Mouse (Mus musculus) embryonic facial prominence, embryonic 14.5 days (tissue): ENCODE data around the gene Ripk3. TPM values are rescaled to one million over a fixed set of nuclear protein-coding genes. Genes with fewer than 3 reads are reported as not detected.
A peak's percentile ranks its signal among the peaks of the same experiment; 100 is the strongest.

ENCODE experiments used
- ATAC-seq: fragments of 200-750 bp; cut with Nextera tagmentation; 2 replicates; pipeline ENCODE4 v1.8.0; 2017; ENCODE audit warnings: low read depth, moderate number of reproducible peaks, moderate TSS enrichment
- DNase-seq: peaks from one replicate; pipeline ENCODE4 v3.0.0-alpha.2; 2015; ENCODE audit warnings: low spot score
- H3K27ac ChIP-seq: fragments of 300-500 bp; sonication (generic); replicated peaks from 2 replicates; pipeline ENCODE4 v1.5.1; 2014; ENCODE audit warnings: low read depth, mild to moderate bottlenecking, low read length, moderate library complexity
- H3K27me3 ChIP-seq: fragments of 300-500 bp; sonication (generic); replicated peaks from 2 replicates; pipeline ENCODE4 v1.6.1; 2014; ENCODE audit warnings: low read length; ENCODE audit not compliant: control insufficient read depth, insufficient read depth
- H3K36me3 ChIP-seq: fragments of 300-500 bp; sonication (generic); 2 replicates; pipeline ENCODE4 v1.6.1; 2014; ENCODE audit warnings: low read length, mixed read lengths; ENCODE audit not compliant: control insufficient read depth, insufficient read depth
- H3K4me1 ChIP-seq: fragments of 300-500 bp; sonication (generic); 2 replicates; pipeline ENCODE4 v1.6.1; 2014; ENCODE audit warnings: antibody characterized with exemption, low read length; ENCODE audit not compliant: control insufficient read depth, insufficient read depth
- H3K4me2 ChIP-seq: fragments of 300-500 bp; sonication (generic); 2 replicates; pipeline ENCODE4 v1.6.1; 2014; ENCODE audit warnings: low read depth, mild to moderate bottlenecking, low read length, moderate library complexity, mixed read lengths
- H3K4me3 ChIP-seq: fragments of 300-500 bp; sonication (generic); 2 replicates; pipeline ENCODE4 v1.5.1; 2014; ENCODE audit warnings: low read depth, mild to moderate bottlenecking, low read length
- H3K9ac ChIP-seq: fragments of 300-500 bp; sonication (generic); 2 replicates; pipeline ENCODE4 v1.6.1; 2014; ENCODE audit warnings: low read depth, mild to moderate bottlenecking, low read length, moderate library complexity, mixed read lengths
- H3K9me3 ChIP-seq: fragments of 300-500 bp; sonication (generic); 2 replicates; pipeline ENCODE4 v1.6.1; 2016; ENCODE audit warnings: low read length; ENCODE audit not compliant: control insufficient read depth
- WGBS: fragments of 180-500 bp; shearing (Covaris S2); extraction: QIAGEN DNeasy Blood & Tissue Kit; methylation state at CpG from one replicate; pipeline ENCODE4 v1.1.7; 2014; 5-methylcytosine and 5-hydroxymethylcytosine counted together
- polyA plus RNA-seq: library from polyadenylated mRNA; unstranded; fragments of >200 nt; fragmentation: Nextera tagmentation; extraction: Ambion mirVana; gene quantifications from 2 replicates; pipeline ENCODE4 v1.2.1, GENCODE M21; 2014

Gene Ripk3
- polyA plus RNA-seq, 1 experiment from 2014 or later = 35.3 TPM

DNA sequence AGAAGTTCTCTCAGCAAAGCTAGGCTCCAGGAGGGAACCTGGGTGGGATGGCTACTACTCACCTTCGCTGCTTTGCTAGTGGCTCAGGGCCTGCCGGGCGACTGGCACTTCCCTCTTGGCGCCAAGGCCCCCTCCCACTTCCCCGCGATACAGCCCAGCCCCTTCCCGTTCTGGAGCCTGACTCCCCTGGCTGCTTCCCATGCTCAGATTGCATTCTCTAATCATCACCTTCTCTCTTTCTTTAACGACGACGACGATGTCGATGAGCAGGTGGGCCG is 4.8 kb downstream of the Ripk3 start, which contains the start of gene Adcy4:
Gene Adcy4, minus strand, starts transcription at position 138 of the 278 bp plus-strand sequence.
- 4% methylated on average over 13 of the region's 13 CpGs for WGBS
- H3K9me3 ChIP-seq = no peaks in the 10 kb centered on the region
- peak within 1 kb of the TSS; percentile 76 for H3K27ac ChIP-seq
- H3K4me3 ChIP-seq = peak within 1 kb of the TSS; percentile 44
- ATAC-seq (no peak), DNase-seq (no peak)
- H3K9ac ChIP-seq = peak within 1 kb of the TSS; percentile 58
- 0 out of 2 replicates have a peak, but pooled peaks cover 7% of the 10 kb centered on the region for H3K36me3 ChIP-seq
- H3K27me3 ChIP-seq = peaks cover 9% of the 10 kb centered on the region; the same call in 1 of the 2 replicates
- H3K4me2 ChIP-seq = peak within 1 kb of the TSS; percentile 60
- H3K4me1 ChIP-seq = peaks cover 22% of the 10 kb centered on the region

DNA sequence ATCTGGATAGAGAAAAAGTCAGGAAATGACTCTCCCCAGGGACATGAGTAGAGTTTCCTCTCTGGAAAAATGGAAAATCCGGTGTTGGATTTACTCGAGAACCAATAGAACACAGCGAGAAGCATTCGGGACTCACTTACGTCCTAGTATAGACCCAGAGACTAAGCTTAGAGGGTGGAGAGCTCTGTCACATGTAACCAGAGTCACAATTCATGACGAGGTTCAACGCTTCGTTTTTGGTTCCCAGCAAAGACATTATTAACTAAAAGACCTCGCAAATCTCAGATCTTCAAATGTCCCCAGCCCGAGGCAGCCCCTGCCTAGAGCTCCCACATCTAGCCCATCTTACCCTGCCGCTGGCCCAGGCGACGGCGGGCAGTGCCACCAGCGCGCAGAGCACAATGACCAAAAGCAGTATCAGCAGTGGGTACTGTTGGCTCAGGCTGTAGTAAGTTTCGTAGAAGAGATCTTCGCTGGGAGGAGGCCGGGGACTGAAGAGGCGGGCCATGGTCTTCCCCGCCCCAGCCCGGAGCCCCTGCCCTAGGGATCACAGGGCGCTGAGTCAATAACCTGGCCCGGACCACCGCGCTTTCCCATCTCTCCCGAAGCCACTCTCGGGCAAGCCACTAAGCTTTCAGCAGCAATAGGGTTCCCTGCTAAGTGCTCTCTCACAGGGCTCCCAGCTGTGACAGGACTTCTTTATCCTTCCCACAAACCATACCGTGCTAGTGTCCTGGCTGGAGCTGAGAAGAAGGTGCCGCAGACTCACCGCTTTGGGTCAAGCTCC is 5.3 kb downstream of the Ripk3 start:
- peaks cover 22% of the 10 kb centered on the region for H3K4me1 ChIP-seq
- DNase-seq (peak; percentile 95), ATAC-seq (peak; percentile 60)
- H3K4me2 ChIP-seq = peak overlapping the region; percentile 60
- 0 out of 2 replicates have a peak, but pooled peaks cover 9% of the 10 kb centered on the region for H3K36me3 ChIP-seq
- H3K9me3 ChIP-seq = no peaks in the 10 kb centered on the region
- H3K27ac ChIP-seq = peak overlapping the region; percentile 76
- H3K27me3 ChIP-seq = peaks cover 9% of the 10 kb centered on the region; the same call in 1 of the 2 replicates
- WGBS = 5% methylated on average over 22 of the region's 31 CpGs
- peak overlapping the region; percentile 44 for H3K4me3 ChIP-seq
- H3K9ac ChIP-seq = peak overlapping the region; percentile 58

DNA sequence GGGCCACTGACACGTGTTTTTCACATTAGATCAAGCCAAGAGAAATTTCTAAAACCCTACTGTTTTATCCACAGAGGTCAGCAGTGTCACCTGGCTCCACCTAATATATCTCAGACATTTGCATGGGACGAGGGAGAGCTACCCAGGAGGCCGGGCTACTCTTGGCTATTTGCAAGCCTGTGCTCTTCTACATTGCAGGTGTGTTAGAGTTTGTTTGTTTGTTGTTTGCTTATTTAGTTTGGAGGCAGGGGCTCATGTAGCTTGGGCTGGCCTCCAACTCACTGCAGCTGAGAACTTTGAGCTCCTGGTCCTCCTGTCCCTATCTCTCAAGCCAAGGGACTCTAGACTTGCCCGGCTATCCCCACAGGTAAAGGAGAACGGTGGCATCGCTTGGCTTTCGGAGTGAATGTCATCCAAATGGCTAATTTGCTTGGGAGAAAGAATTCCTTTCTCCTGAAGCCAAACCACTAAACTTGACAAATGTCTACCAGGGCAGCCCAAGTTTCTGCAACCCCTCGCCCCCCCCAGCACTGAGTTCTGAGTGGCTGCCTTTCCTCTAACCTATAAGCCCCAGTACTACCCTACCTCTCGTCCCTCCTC is 6.2 kb downstream of the Ripk3 start:
- Histone ChIP-seq H3K36me3 (0 out of 2 replicates have a peak, but pooled peaks cover 9% of the 10 kb centered on the region), H3K9ac (peak overlapping the region; percentile 51; the same call in 1 of the 2 replicates), H3K4me3 (peak overlapping the region; percentile 44), H3K27me3 (peaks cover 9% of the 10 kb centered on the region; the same call in 1 of the 2 replicates), H3K9me3 (no peaks in the 10 kb centered on the region), H3K27ac (peak overlapping the region; percentile 76), H3K4me2 (peak overlapping the region; percentile 60), H3K4me1 (peaks cover 15% of the 10 kb centered on the region)
- no peak for DNase-seq
- 31% methylated on average over 9 of the region's 9 CpGs for whole genome bisulfite sequencing
- ATAC-seq = no peak

DNA sequence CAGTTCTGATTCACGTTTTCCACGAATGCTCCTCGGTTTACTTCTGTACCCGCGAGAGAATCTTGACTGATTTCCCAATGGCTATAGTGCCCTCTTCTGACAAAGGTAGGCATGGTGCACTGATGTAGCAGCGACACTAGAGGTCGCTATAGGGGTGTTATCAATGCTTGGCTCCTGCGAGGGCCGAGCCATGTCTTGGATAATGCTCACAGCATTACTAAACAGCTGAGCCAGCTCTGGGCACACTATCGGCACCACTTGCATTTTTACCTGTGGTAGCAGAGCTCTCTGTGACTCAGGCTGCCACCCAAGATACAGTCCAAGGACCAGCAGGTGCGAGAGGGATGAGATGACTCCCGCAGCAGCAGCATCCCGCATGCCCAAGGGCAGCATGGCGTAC is 7.4 kb downstream of the Ripk3 start:
- peak; percentile 93 for DNase-seq
- Histone ChIP-seq H3K27ac (no peak overlapping the region), H3K27me3 (peaks cover 9% of the 10 kb centered on the region; the same call in 1 of the 2 replicates), H3K4me2 (peak overlapping the region; percentile 60), H3K9ac (no peak overlapping the region), H3K36me3 (0 out of 2 replicates have a peak, but pooled peaks cover 9% of the 10 kb centered on the region), H3K4me3 (peak overlapping the region; percentile 28), H3K4me1 (peaks cover 15% of the 10 kb centered on the region), H3K9me3 (no peaks in the 10 kb centered on the region)
- peak; percentile 79 for ATAC-seq
- WGBS = 16% methylated on average over 14 of the region's 14 CpGs

DNA sequence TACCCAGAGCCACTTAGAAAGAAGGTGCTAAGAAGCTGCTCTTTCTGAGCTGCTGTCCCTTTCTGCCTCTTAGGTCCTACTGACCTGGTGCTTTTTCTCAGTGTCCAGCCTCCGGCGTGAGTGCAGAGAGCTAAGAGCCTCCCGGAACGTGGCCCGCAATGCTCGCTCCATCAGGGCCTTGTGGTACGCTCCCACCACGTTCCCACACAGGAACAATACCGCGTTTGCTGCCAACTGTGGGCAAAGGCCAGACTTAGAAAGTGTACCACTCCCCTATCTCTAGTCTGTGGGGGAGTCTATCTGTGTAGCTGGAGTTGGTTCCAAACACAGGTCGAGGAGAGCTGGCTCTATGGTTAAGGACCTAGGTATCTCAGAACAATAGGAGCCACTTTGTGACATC is 7.9 kb downstream of the Ripk3 start:
- 81% methylated on average over 11 of the region's 11 CpGs for WGBS
- no peak overlapping the region for H3K4me2 ChIP-seq
- no peak for DNase-seq
- H3K4me3 ChIP-seq = no peak overlapping the region
- no peak for ATAC-seq
- H3K27me3 ChIP-seq = peaks cover 5% of the 10 kb centered on the region; the same call in 1 of the 2 replicates
- no peak overlapping the region for H3K9ac ChIP-seq
- H3K36me3 ChIP-seq = 0 out of 2 replicates have a peak, but pooled peaks cover 9% of the 10 kb centered on the region
- H3K27ac ChIP-seq = no peak overlapping the region
- H3K9me3 ChIP-seq = no peaks in the 10 kb centered on the region
- peaks cover 15% of the 10 kb centered on the region for H3K4me1 ChIP-seq

DNA sequence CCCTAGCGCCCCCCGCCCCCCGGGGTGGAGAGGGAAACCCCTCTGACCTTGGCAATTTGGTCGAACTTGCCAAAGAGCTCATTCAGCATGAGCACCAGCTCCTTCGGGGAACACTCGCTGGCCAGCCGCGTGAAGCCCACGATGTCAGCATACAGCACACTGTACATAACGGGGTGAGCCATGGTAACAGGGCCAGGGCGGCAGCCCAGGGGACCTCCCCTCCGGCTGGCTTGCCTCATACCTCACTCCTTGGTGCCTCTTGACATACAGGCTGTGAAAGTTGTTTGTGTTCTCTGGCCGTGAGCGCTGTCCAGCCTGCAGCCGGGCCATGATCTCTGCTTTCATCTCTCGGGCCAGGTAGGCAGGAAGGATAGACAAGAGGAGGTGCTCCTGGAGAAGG is 9.0 kb downstream of the Ripk3 start:
- Histone ChIP-seq H3K27ac (no peak overlapping the region), H3K9me3 (no peaks in the 10 kb centered on the region), H3K4me3 (no peak overlapping the region), H3K4me1 (peaks cover 15% of the 10 kb centered on the region), H3K36me3 (peaks cover 14% of the 10 kb centered on the region; the same call in 1 of the 2 replicates), H3K4me2 (no peak overlapping the region), H3K9ac (no peak overlapping the region), H3K27me3 (peaks cover 5% of the 10 kb centered on the region; the same call in 1 of the 2 replicates)
- DNase-seq (no peak), ATAC-seq (no peak)
- 53% methylated on average over 16 of the region's 16 CpGs for WGBS

DNA sequence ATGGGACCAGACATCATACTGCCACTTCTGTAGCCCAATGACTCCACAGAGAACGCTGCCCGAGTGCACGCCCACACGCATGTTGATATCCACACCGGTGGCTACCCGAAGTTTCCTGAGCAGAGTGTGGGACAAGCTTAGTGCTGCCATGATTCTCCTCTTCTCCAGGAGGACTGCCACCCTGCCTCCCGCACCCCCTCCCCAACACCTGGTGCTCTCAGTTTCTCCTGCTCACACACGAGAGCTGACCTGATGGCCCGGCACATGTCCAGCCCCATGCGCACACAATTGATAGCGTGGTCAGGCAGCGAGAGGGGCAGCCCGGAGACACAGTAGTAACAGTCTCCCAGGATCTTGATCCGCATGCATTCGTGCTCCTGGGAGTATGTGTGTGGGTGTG is 10.0 kb downstream of the Ripk3 start:
- ATAC-seq = no peak
- H3K9me3 ChIP-seq = no peaks in the 10 kb centered on the region
- H3K4me2 ChIP-seq = no peak overlapping the region
- no peak for DNase-seq
- peaks cover 16% of the 10 kb centered on the region; the same call in 1 of the 2 replicates for H3K36me3 ChIP-seq
- 88% methylated on average over 15 of the region's 15 CpGs for WGBS
- H3K4me1 ChIP-seq = peaks cover 15% of the 10 kb centered on the region
- H3K9ac ChIP-seq = no peak overlapping the region
- peaks cover 5% of the 10 kb centered on the region; the same call in 1 of the 2 replicates for H3K27me3 ChIP-seq
- H3K27ac ChIP-seq = no peak overlapping the region
- H3K4me3 ChIP-seq = no peak overlapping the region

DNA sequence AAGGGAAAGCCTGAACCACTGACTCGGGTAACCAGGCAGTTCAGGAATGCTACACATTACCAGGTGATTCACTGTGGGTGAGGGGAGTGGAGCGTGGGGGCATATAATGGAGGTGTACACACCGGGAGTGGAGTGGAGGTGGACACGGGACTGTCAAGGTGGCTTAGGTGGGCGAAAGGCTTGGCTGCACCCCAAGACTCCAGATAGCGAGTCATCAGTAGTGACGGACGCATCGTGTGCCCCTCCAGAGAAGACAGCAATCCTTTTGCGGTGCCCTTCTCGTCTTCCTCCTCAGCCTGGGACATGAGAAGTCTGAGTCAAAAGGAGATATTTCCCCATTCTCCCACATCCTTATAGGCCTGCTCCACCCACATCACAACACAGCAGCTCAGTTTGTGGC is 10.9 kb downstream of the Ripk3 start:
- 87% methylated on average over 11 of the region's 11 CpGs for WGBS
- no peak for DNase-seq
- ATAC-seq = no peak

More for the DNA sequence above, 10.9 kb downstream of the Ripk3 start:
- no peak overlapping the region for H3K27ac ChIP-seq
- H3K4me2 ChIP-seq = no peak overlapping the region
- no peak overlapping the region for H3K9ac ChIP-seq
- H3K27me3 ChIP-seq = peaks cover 5% of the 10 kb centered on the region; the same call in 1 of the 2 replicates
- H3K4me1 ChIP-seq = peaks cover 14% of the 10 kb centered on the region
- no peaks in the 10 kb centered on the region for H3K9me3 ChIP-seq
- no peak overlapping the region for H3K4me3 ChIP-seq
- H3K36me3 ChIP-seq = peaks cover 16% of the 10 kb centered on the region; the same call in 1 of the 2 replicates
